Mouse (Mus musculus) embryonic facial prominence, embryonic 11.5 days (tissue): Measurements from ENCODE around the gene Prdm16. TPM values are rescaled to one million over a fixed set of nuclear protein-coding genes. Genes with fewer than 3 reads are reported as not detected.

ENCODE experiments used
- ATAC-seq: fragments of 200-750 bp; cut with Nextera tagmentation; replicated peaks from 2 replicates; pipeline ENCODE4 v1.8.0; 2017; ENCODE audit warnings: low read depth; ENCODE audit not compliant: insufficient number of reproducible peaks, low FRiP score, low TSS enrichment
- DNase-seq: peaks from one replicate; pipeline ENCODE4 v3.0.0-alpha.2; 2015; ENCODE audit warnings: low spot score
- H3K27ac ChIP-seq: fragments of 300-500 bp; sonication (generic); replicated peaks from 2 replicates; pipeline ENCODE4 v1.5.1; 2014; ENCODE audit warnings: mild to moderate bottlenecking, low read depth, low read length, control low read depth
- H3K27me3 ChIP-seq: fragments of 300-500 bp; sonication (generic); 2 replicates; pipeline ENCODE4 v1.6.1; 2014; ENCODE audit warnings: mild to moderate bottlenecking, low read length, moderate library complexity, mixed read lengths; ENCODE audit not compliant: control insufficient read depth, insufficient read depth
- H3K36me3 ChIP-seq: fragments of 300-500 bp; sonication (generic); replicated peaks from 2 replicates; pipeline ENCODE4 v1.6.1; 2014; ENCODE audit warnings: low read depth, mild to moderate bottlenecking, low read length, moderate library complexity, mixed read lengths; ENCODE audit not compliant: control insufficient read depth, insufficient read depth
- H3K4me1 ChIP-seq: fragments of 300-500 bp; sonication (generic); 2 replicates; pipeline ENCODE4 v1.6.1; 2014; ENCODE audit warnings: low read length, mixed read lengths; ENCODE audit not compliant: control insufficient read depth, insufficient read depth
- H3K4me2 ChIP-seq: fragments of 300-500 bp; sonication (generic); 2 replicates; pipeline ENCODE4 v1.6.1; 2014; ENCODE audit warnings: low read depth, mild to moderate bottlenecking, control low read depth, low read length, moderate library complexity
- H3K4me3 ChIP-seq: fragments of 300-500 bp; sonication (generic); 2 replicates; pipeline ENCODE4 v1.5.1; 2014; ENCODE audit warnings: low read depth, low read length, control low read depth
- H3K9ac ChIP-seq: fragments of 300-500 bp; sonication (generic); replicated peaks from 2 replicates; pipeline ENCODE4 v1.6.1; 2014; ENCODE audit warnings: mild to moderate bottlenecking, control low read depth, low read length
- H3K9me3 ChIP-seq: fragments of 300-500 bp; sonication (generic); replicated peaks from 2 replicates; pipeline ENCODE4 v1.6.1; 2016; ENCODE audit warnings: mild to moderate bottlenecking, low read length, inconsistent platforms, mixed read lengths; ENCODE audit not compliant: control insufficient read depth
- WGBS: fragments of 180-500 bp; shearing (Covaris S2); extraction: QIAGEN DNeasy Blood & Tissue Kit; methylation state at CpG from one replicate; pipeline ENCODE4 v1.1.7; 2014; 5-methylcytosine and 5-hydroxymethylcytosine counted together
- polyA plus RNA-seq: library from polyadenylated mRNA; unstranded; fragments of >200 nt; fragmentation: Nextera tagmentation; extraction: Ambion mirVana; gene quantifications from 2 replicates; pipeline ENCODE4 v1.2.1, GENCODE M21; 2014

Gene Prdm16
- polyA plus RNA-seq, 1 experiment from 2014 or later = 22.3 TPM

DNA sequence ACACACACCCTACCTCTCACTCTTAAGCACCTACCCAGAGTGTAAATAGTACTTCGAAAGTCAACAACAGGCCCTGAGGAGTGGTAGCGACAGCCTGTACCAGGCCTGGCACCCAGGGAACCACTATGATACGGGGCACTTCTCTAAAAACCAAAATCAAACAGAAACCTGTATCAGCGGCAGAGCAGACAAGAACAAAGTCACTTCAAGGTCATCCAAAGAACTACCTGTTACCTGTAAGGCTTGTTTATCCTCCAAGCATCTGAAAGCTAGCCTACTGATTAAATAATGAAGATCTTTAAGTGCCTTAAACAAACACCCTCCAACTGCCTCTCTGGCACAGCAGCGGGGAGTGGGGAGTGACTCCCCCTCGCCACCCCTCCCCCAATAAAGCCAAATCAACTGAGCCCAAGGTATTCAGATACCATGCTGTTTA, 110.3 kb downstream of the Prdm16 start:
- Histone ChIP-seq H3K27me3 (no peaks in the 10 kb centered on the region), H3K27ac (no peak overlapping the region), H3K36me3 (no peaks in the 10 kb centered on the region), H3K9ac (no peak overlapping the region), H3K9me3 (no peaks in the 10 kb centered on the region), H3K4me2 (no peak overlapping the region), H3K4me3 (no peak overlapping the region), H3K4me1 (no peaks in the 10 kb centered on the region)
- no peak for DNase-seq
- WGBS = 85% methylated on average over 6 of the region's 6 CpGs
- ATAC-seq = no peak

DNA sequence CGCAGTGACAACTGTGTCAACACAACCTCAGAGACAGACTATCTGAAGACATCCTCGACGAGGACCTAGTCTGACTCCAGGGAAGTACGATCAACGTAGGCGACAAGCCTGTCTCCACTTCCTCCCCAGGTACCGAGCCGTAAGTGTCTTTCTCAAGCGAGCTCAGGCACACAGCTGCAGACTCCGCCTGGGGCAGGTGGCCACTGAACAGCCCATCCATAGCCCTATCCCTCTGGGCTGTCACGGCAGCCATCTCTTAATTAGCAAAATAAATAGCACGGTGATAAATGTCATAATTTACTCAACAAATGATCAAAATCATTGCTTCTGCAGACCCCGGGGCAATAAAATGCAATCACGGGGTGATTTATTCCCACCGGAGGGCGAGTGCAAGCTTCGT, 112.8 kb downstream of the Prdm16 start:
- ATAC-seq = no peak
- Histone ChIP-seq H3K9ac (no peak overlapping the region), H3K36me3 (no peaks in the 10 kb centered on the region), H3K4me1 (no peaks in the 10 kb centered on the region), H3K27ac (no peak overlapping the region), H3K4me3 (no peak overlapping the region), H3K4me2 (no peak overlapping the region), H3K9me3 (no peaks in the 10 kb centered on the region), H3K27me3 (no peaks in the 10 kb centered on the region)
- WGBS = 77% methylated on average over 17 of the region's 17 CpGs
- DNase-seq = no peak

DNA sequence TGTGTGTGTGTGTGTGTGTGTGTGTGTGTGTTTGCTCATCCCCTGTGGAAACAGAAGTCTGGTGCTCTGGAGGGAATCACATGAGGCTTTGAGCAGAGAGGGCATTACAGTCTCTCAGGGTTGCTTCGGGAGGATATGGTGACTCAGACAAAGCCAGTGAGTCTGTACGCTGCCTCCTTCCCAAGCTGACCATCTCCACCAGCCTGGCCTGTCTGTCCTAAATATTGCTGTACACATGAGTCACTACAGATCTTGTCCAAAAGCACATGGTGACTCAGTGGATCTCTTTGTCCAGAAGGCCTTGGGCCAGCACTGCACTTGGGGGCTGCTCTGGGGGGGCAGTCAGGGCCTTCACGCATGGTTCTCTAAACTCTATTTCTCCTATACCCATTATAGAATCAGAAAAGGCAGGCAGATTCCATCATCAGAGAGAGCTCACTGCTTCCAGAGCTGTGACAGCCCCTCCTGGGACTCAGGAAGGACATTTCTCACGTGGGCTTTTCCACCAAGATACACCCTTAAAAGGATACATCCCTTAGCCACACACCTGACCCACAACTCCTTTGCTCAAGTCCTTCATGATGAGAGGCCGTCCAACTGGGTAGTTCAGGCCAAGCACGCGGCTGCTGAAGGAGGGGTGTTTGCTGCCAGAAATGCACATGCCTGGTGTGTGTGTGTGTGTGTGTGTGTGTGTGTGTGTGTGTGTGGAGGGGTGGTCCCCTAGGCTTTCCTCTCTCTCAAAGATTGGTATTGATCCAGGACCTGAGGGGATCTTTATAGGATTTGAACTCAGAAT, 114.6 kb downstream of the Prdm16 start:
- H3K9me3 ChIP-seq = no peaks in the 10 kb centered on the region

DNA sequence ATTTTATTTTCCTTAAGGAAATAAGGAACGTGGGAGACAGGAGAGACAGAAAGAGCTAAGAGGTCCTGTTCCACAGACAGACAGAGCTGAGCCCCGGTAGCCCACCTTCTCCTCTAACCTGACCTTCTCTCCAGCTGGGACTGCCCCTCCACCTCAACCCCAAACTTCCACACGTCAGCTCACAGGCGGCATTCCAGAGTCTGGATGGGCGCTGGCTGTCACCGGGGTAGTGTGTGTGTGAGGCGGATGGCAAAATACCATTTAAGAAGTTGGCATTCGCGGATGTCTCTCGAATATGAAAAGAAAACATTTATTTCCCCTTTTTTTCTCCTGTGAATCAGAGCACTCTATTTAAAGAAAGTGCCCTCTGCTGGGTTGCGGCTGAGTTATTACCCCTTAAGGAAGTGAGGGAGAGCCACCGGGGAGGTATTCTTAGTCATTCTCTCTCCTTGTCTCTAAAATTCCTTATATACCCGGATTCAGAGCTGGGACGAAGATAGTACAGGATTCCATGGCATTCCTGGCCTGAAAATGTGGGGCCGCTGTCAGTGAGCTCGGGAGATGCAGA, 117.1 kb downstream of the Prdm16 start:
- H3K9me3 ChIP-seq = no peaks in the 10 kb centered on the region
- no peaks in the 10 kb centered on the region for H3K27me3 ChIP-seq
- no peak overlapping the region for H3K4me3 ChIP-seq
- DNase-seq (no peak), ATAC-seq (no peak)
- no peaks in the 10 kb centered on the region for H3K36me3 ChIP-seq
- no peak overlapping the region for H3K9ac ChIP-seq
- 85% methylated on average over 16 of the region's 16 CpGs for WGBS
- no peak overlapping the region for H3K4me2 ChIP-seq
- no peaks in the 10 kb centered on the region for H3K4me1 ChIP-seq
- no peak overlapping the region for H3K27ac ChIP-seq

More for the DNA sequence above, 114.6 kb downstream of the Prdm16 start:
- H3K36me3 ChIP-seq = no peaks in the 10 kb centered on the region
- no peaks in the 10 kb centered on the region for H3K4me1 ChIP-seq
- H3K27ac ChIP-seq = no peak overlapping the region
- no peaks in the 10 kb centered on the region for H3K27me3 ChIP-seq
- WGBS = 93% methylated on average over 7 of the region's 7 CpGs
- no peak overlapping the region for H3K4me3 ChIP-seq
- DNase-seq (no peak), ATAC-seq (no peak)
- H3K4me2 ChIP-seq = no peak overlapping the region
- no peak overlapping the region for H3K9ac ChIP-seq

DNA sequence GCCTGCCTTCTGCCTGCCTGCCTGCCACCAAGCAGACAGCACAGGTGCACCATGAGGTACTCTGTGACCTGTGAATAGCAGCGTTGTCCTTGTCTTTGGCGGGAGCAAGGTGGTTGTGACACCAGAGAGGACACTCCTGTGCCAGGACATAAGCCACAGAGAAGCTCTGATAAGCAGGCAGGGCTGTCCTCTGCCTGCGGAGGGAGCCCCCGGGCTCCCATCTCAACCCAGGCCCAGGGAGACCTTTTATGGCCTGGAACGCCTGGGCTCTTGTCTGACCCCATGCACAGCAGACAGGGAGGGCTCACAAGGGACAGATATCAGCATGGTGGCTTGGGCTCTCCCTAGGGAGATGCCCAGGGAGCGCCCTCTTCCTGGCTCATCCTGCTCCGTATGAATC, 118.7 kb downstream of the Prdm16 start:
- H3K27ac ChIP-seq = no peak overlapping the region
- no peak overlapping the region for H3K4me2 ChIP-seq
- no peaks in the 10 kb centered on the region for H3K36me3 ChIP-seq
- no peaks in the 10 kb centered on the region for H3K27me3 ChIP-seq
- no peak for DNase-seq
- H3K4me1 ChIP-seq = peaks cover under 1% of the 10 kb centered on the region; the same call in 1 of the 2 replicates
- ATAC-seq = no peak
- WGBS = 79% methylated on average over 7 of the region's 7 CpGs
- no peaks in the 10 kb centered on the region for H3K9me3 ChIP-seq
- no peak overlapping the region for H3K4me3 ChIP-seq
- H3K9ac ChIP-seq = no peak overlapping the region

DNA sequence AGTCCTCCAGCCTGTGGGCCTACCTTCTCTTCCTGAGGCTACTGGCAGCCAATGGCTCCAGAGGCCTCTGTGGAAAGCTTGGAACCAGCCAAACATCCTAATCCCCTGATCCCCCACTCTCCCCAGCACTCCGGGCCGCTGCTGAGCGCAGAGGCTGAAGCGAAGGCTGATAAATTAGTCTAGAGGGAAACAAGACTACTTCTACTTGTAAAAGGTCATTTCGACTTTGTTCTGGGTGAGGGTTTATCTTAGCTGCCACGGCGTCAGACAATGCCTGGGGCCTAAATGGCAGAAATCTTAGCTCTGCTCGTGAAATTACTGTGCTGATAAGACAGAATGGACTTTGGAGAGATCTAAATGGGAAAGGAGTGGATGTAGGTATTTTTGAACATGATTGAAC, 120.2 kb downstream of the Prdm16 start:
- H3K4me1 ChIP-seq = peaks cover 10% of the 10 kb centered on the region
- no peak overlapping the region for H3K27ac ChIP-seq

DNA sequence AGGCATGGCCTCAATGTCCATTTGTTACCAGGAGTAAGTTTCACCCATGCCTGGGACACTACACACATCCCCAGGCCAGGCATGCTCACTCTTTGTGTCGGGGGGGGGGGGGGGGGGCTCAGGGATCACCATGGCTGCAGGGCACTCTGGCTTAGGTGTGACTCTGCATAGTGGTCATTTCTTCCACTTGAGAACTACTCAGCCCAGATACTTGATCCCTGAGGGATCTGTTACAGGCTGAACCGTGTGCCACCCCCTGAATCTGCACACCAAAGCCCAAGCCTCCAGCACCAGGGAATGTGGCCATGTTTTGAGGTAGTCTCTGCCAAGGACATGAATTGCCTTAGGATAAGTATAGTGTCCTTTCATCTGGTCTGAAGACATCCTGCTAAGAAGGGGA, 123.0 kb downstream of the Prdm16 start:
- H3K27ac ChIP-seq = no peak overlapping the region

More for the DNA sequence above, 120.2 kb downstream of the Prdm16 start:
- no peaks in the 10 kb centered on the region for H3K27me3 ChIP-seq
- no peak overlapping the region for H3K4me2 ChIP-seq
- H3K4me3 ChIP-seq = no peak overlapping the region
- H3K9ac ChIP-seq = no peak overlapping the region
- H3K9me3 ChIP-seq = no peaks in the 10 kb centered on the region
- H3K36me3 ChIP-seq = no peaks in the 10 kb centered on the region
- DNase-seq (no peak), ATAC-seq (no peak)
- WGBS = 68% methylated on average over 8 of the region's 8 CpGs

DNA sequence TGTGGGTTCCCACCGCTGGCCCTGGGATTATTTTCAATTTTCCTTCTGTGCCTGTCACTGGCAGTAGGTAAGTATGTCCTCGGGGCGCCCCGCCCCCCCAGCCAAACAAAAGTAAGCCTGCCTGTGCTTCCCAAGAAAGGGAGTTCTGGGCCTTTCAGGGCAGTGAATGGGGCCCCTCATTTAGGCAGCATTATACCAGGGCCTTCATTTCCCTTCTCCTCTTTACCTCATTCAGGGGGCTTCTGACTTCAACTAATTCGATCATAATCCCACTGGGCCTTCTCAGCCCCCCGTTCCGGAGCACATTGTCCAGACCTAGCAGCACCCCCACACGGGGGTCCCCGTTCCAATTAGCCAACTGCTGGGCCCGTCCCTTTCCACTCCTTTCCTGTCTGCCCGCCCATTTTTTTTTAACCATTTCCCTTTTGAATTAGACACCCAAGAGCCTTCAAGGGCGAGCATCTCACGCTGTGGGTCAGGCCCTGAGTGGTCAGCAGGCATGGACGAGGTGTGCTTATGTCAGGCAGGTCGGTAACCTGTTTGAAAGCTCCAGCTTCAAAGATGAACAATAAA, 124.1 kb downstream of the Prdm16 start:
- H3K27ac ChIP-seq = no peak overlapping the region
- no peak overlapping the region for H3K4me3 ChIP-seq
- no peaks in the 10 kb centered on the region for H3K9me3 ChIP-seq
- H3K9ac ChIP-seq = no peak overlapping the region
- DNase-seq = no peak
- peaks cover 12% of the 10 kb centered on the region for H3K4me1 ChIP-seq
- no peak overlapping the region for H3K4me2 ChIP-seq
- ATAC-seq = no peak
- no peaks in the 10 kb centered on the region for H3K27me3 ChIP-seq
- WGBS = 22% methylated on average over 15 of the region's 15 CpGs
- no peaks in the 10 kb centered on the region for H3K36me3 ChIP-seq

More for the DNA sequence above, 123.0 kb downstream of the Prdm16 start:
- no peak overlapping the region for H3K4me3 ChIP-seq
- no peak overlapping the region for H3K9ac ChIP-seq
- DNase-seq = no peak
- H3K36me3 ChIP-seq = no peaks in the 10 kb centered on the region
- H3K9me3 ChIP-seq = no peaks in the 10 kb centered on the region
- 67% methylated on average over 2 of the region's 2 CpGs for WGBS
- H3K4me2 ChIP-seq = no peak overlapping the region
- no peak for ATAC-seq
- H3K4me1 ChIP-seq = peaks cover 10% of the 10 kb centered on the region
- H3K27me3 ChIP-seq = no peaks in the 10 kb centered on the region
